Mouse (Mus musculus): Measurements from ENCODE around the gene Dennd6a. TPM values are rescaled to one million over a fixed set of nuclear protein-coding genes. Genes with fewer than 3 reads are reported as not detected.

Dennd6a gene
- polyA plus RNA-seq, 1 experiment from 2014 or later: 33.6 TPM

- Histone ChIP-seq H3K27me3 (ENCODE audit: insufficient read depth, low read length) (no peaks in the 10 kb centered on the region), H3K27ac (peak overlapping the region; percentile 72), H3K9ac (ENCODE audit: low read depth, low read length) (no peak overlapping the region), H3K36me3 (ENCODE audit: insufficient read depth, low read length) (no peaks in the 10 kb centered on the region), H3K4me1 (replicated peaks; ENCODE audit: insufficient read depth, low read length) (no peaks in the 10 kb centered on the region), H3K4me2 (ENCODE audit: low read length) (peak overlapping the region; percentile 8), H3K9me3 (replicated peaks; ENCODE audit: low read length) (no peaks in the 10 kb centered on the region), H3K4me3 (replicated peaks; ENCODE audit: low read depth, low read length) (peak overlapping the region; percentile 11; the same call in 1 of the 2 replicates)
- 24% methylated on average over 12 of the region's 12 CpGs for WGBS
- TF ChIP-seq CTCF (IDR thresholded peaks at IDR 0.05; ENCODE audit: low read depth): peak; percentile 54
- ATAC-seq (replicated peaks; ENCODE audit: low FRiP score, low read depth) (peak; percentile 57; the same call in 1 of the 2 replicates), DNase-seq (ENCODE audit: low spot score) (peak; percentile 72)
Observed at GRCm38 (mm10) chr14:26675371-26675770, 101.7 kb downstream of the Dennd6a start.

GRCm38 (mm10) chr14:26675791-26676190 lies 102.1 kb downstream of the Dennd6a start:
- 75% methylated on average over 5 of the region's 5 CpGs for WGBS
- no peak for ATAC-seq (replicated peaks; ENCODE audit: low FRiP score, low read depth)
- Histone ChIP-seq H3K4me3 (replicated peaks; ENCODE audit: low read depth, low read length) (peak overlapping the region; percentile 11; the same call in 1 of the 2 replicates), H3K27me3 (ENCODE audit: insufficient read depth, low read length) (no peaks in the 10 kb centered on the region), H3K4me1 (replicated peaks; ENCODE audit: insufficient read depth, low read length) (no peaks in the 10 kb centered on the region), H3K36me3 (ENCODE audit: insufficient read depth, low read length) (no peaks in the 10 kb centered on the region), H3K27ac (peak overlapping the region; percentile 72; the same call in 1 of the 2 replicates), H3K4me2 (ENCODE audit: low read length) (peak overlapping the region; percentile 8), H3K9ac (ENCODE audit: low read depth, low read length) (no peak overlapping the region), H3K9me3 (replicated peaks; ENCODE audit: low read length) (no peaks in the 10 kb centered on the region)
- TF ChIP-seq CTCF (IDR thresholded peaks at IDR 0.05; ENCODE audit: low read depth): no peak
- DNase-seq (ENCODE audit: low spot score): no peak

Small RNAs within 50 kb of the gene (microRNA-seq; reads per million reads assigned to microRNA genes)
- not detected for gene Mir7672

Other genes with a start within 250 kb of the Dennd6a start
- gene Slmap, start 38.9 kb upstream of the Dennd6a start, polyA plus RNA-seq (2015; fragmentation: Nextera tagmentation; extraction: Ambion mirVana): 22.9 and 24.3 TPM in 2 replicates
- 519 and 548 TPM in 2 replicates for gene Arf4, start 64.2 kb downstream of the Dennd6a start, polyA plus RNA-seq (2015; fragmentation: Nextera tagmentation; extraction: Ambion mirVana)
- gene Pde12, start 96.0 kb downstream of the Dennd6a start, polyA plus RNA-seq (2015; fragmentation: Nextera tagmentation; extraction: Ambion mirVana): 8.8 and 9.2 TPM in 2 replicates
- 0.26 and 0.41 TPM in 2 replicates for gene Dnah12, start 119.4 kb downstream of the Dennd6a start, polyA plus RNA-seq (2015; fragmentation: Nextera tagmentation; extraction: Ambion mirVana)